Mouse (Mus musculus) left cerebral cortex, postnatal 10 days (tissue): Measurements from ENCODE around the gene Gm11983. TPM values are rescaled to one million over a fixed set of nuclear protein-coding genes. Genes with fewer than 3 reads are reported as not detected.
"Not testable (repeated sequence)": the region's sequence is repeated elsewhere in the genome, so short reads cannot be mapped to it uniquely, and the experiment has no call there.

Experiments
- DNase-seq, 2 experiments: peaks; one replicate each; pipeline ENCODE4 v3.0.0; 2021 to 2022; ENCODE audit warnings: low spot score in 2 of 2, mixed read lengths in 1 of 2; ENCODE audit errors: extremely low spot score in 1 of 2
- intact Hi-C: fragments of 180-260 bp; cut with DNase I; formaldehyde crosslinking; loops from one replicate; pipeline ENCODE4 v1.15.1; 2025
- total RNA-seq, 2 experiments: library from RNA; stranded (reverse); gene quantifications; 2 replicates each; pipeline ENCODE4 v1.2.3; 2021

Gene Gm11983
- total RNA-seq, 2 experiments from 2014 or later = not detected

DNA sequence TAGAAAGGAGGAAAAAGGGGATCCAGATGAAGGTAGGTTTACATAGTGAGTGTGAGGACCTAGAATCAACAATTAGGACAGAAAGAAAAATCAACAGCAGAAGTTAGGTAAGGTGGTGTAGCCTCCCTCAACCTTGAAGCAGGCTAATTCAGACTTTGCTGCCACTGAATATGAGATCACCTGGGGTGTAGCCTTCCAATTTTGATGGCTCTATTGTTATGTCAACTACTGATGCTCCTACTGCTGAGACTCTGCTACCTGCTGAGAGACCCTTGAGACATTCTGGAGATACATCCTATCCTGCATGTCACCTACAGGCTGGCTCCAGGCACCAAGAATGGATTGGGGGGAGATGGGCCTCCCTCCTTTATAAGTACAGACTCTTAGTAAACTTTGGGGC, 34.6 kb downstream of the Gm11983 start:
- DNase-seq, intact Hi-C loops: not testable (repeated sequence)

DNA sequence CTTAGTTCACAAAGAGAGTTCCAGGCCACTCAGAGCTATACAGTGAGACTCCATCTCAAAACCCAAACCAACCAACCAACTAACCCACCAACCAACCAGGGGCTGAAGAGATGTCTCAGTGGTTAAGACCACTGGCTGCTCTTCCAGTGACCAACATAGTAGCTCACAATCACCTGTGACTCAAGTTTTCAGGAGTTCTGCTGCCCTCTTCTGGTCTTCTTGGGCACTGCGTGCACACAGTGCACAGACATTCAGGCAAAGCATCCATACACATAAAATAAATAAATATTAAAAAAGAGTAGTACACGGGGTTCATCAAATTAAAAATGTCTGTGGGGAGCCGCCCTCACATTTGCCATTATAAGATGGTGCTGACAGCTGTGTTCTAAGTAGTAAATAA, 46.8 kb downstream of the Gm11983 start:
- intact Hi-C loops = no loop called here
- DNase-seq = no peak

Other genes with a start within 250 kb of the Gm11983 start
- 10 to 100 TPM; 78.1 to 82.5 TPM for gene Nacad, start 231.6 kb downstream of the Gm11983 start, total RNA-seq
- gene Tbrg4, start 211.6 kb downstream of the Gm11983 start, total RNA-seq = 10 to 100 TPM; 48.5 to 55.3 TPM
- gene Wap, start 199.0 kb downstream of the Gm11983 start, total RNA-seq = not detected
- 10 to 100 TPM; 34.5 to 46.0 TPM for gene Ramp3, start 179.1 kb downstream of the Gm11983 start, total RNA-seq
- 100 to 1,000 TPM; 428 to 485 TPM for gene Adcy1, start 225.8 kb upstream of the Gm11983 start, total RNA-seq